Mouse (Mus musculus) spleen, postnatal 14 days (tissue): Measurements from ENCODE around the gene Mapk11.

ENCODE experiments used
- DNase-seq, 2 experiments: peaks; one replicate each; pipeline ENCODE4 v3.0.0; 2021 to 2022; ENCODE audit warnings: low spot score in 2 of 2

Gene Mapk11

GRCm38 (mm10) chr15:89173906-89174214 is 24.4 kb upstream of the Mapk11 start:
- no peak for DNase-seq

- no peak for DNase-seq
These were observed 23.8 kb upstream of the Mapk11 start for GRCm38 (mm10) chr15:89173024-89173905.

- no peak for DNase-seq
These were observed 23.0 kb upstream of the Mapk11 start for GRCm38 (mm10) chr15:89172276-89172935.

- no peak for DNase-seq
These were observed 22.2 kb upstream of the Mapk11 start for GRCm38 (mm10) chr15:89171526-89172051.

GRCm38 (mm10) chr15:89170102-89170501 is 20.7 kb upstream of the Mapk11 start:
- DNase-seq = no peak

GRCm38 (mm10) chr15:89169431-89169830 is 20.0 kb upstream of the Mapk11 start:
- DNase-seq = no peak

GRCm38 (mm10) chr15:89168922-89169321 is 19.5 kb upstream of the Mapk11 start:
- DNase-seq = no peak

- no peak for DNase-seq
These were observed 16.1 kb upstream of the Mapk11 start for GRCm38 (mm10) chr15:89165478-89165877.

GRCm38 (mm10) chr15:89161397-89161796 is 12.0 kb upstream of the Mapk11 start:
- no peak for DNase-seq

- DNase-seq = no peak
These were observed 9.1 kb upstream of the Mapk11 start for GRCm38 (mm10) chr15:89158516-89158915.

GRCm38 (mm10) chr15:89157954-89158353 is 8.5 kb upstream of the Mapk11 start:
- DNase-seq = peak; percentile 49 to 70

GRCm38 (mm10) chr15:89152312-89152711 is 2.9 kb upstream of the Mapk11 start:
- DNase-seq = no peak

GRCm38 (mm10) chr15:89150041-89150390 is 588 bp upstream of the Mapk11 start:
- DNase-seq = no peak

- no peak for DNase-seq
These were observed 745 bp downstream of the Mapk11 start for GRCm38 (mm10) chr15:89148496-89149270.

- DNase-seq = no peak
These were observed 1.5 kb downstream of the Mapk11 start for GRCm38 (mm10) chr15:89147895-89148294.

GRCm38 (mm10) chr15:89147456-89147855 is 2.0 kb downstream of the Mapk11 start:
- DNase-seq = no peak

- DNase-seq = no peak
These were observed 2.4 kb downstream of the Mapk11 start for GRCm38 (mm10) chr15:89147024-89147423.

GRCm38 (mm10) chr15:89146537-89146936 is 2.9 kb downstream of the Mapk11 start:
- DNase-seq = peak in 1 of 2 experiments; percentile 44

GRCm38 (mm10) chr15:89145813-89146350 is 3.5 kb downstream of the Mapk11 start:
- no peak for DNase-seq

GRCm38 (mm10) chr15:89144965-89145364 is 4.5 kb downstream of the Mapk11 start:
- no peak for DNase-seq

- DNase-seq = no peak
These were observed 6.3 kb downstream of the Mapk11 start for GRCm38 (mm10) chr15:89143134-89143533.

GRCm38 (mm10) chr15:89141905-89142304 is 7.5 kb downstream of the Mapk11 start:
- no peak for DNase-seq
